Mouse (Mus musculus) kidney, postnatal 25 days (tissue): Measurements from ENCODE around the gene Irf2bpl.

ENCODE experiments used
- DNase-seq, 2 experiments: peaks; one replicate each; pipeline ENCODE4 v3.0.0; 2021; ENCODE audit warnings: mixed read lengths in 2 of 2

Irf2bpl gene

GRCm38 (mm10) chr12:86859924-86860790 lies 24.4 kb downstream of the Irf2bpl start:
- peak in 1 of 2 experiments; percentile 52 for DNase-seq

GRCm38 (mm10) chr12:86858983-86859872 lies 25.4 kb downstream of the Irf2bpl start:
- peak in 1 of 2 experiments; percentile 56 for DNase-seq

- no peak for DNase-seq
These were observed 26.1 kb downstream of the Irf2bpl start for GRCm38 (mm10) chr12:86858498-86858897.

GRCm38 (mm10) chr12:86857290-86857689 lies 27.3 kb downstream of the Irf2bpl start:
- peak in 1 of 2 experiments; percentile 60 for DNase-seq

GRCm38 (mm10) chr12:86855670-86856069 lies 28.9 kb downstream of the Irf2bpl start:
- peak; percentile 75 to 78 for DNase-seq

- DNase-seq, result no peak
These were observed 31.1 kb downstream of the Irf2bpl start for GRCm38 (mm10) chr12:86853516-86853915.

GRCm38 (mm10) chr12:86851313-86851712 lies 33.3 kb downstream of the Irf2bpl start:
- no peak for DNase-seq

- no peak for DNase-seq
These were observed 33.9 kb downstream of the Irf2bpl start for GRCm38 (mm10) chr12:86850746-86851145.

- DNase-seq, result no peak
These were observed 34.5 kb downstream of the Irf2bpl start for GRCm38 (mm10) chr12:86849945-86850626.

- no peak for DNase-seq
These were observed 41.6 kb downstream of the Irf2bpl start for GRCm38 (mm10) chr12:86842866-86843459.

- DNase-seq, result no peak
These were observed 44.1 kb downstream of the Irf2bpl start for GRCm38 (mm10) chr12:86840526-86840925.

- DNase-seq, result no peak
These were observed 46.4 kb downstream of the Irf2bpl start for GRCm38 (mm10) chr12:86838181-86838580.

- DNase-seq, result peak; percentile 91 to 98
These were observed 48.1 kb downstream of the Irf2bpl start for GRCm38 (mm10) chr12:86836431-86837047.

- DNase-seq, result peak in 1 of 2 experiments; percentile 40
These were observed 48.7 kb downstream of the Irf2bpl start for GRCm38 (mm10) chr12:86835899-86836298.

- peak in 1 of 2 experiments; percentile 38 for DNase-seq
These were observed 50.2 kb downstream of the Irf2bpl start for GRCm38 (mm10) chr12:86834416-86834772.

GRCm38 (mm10) chr12:86833711-86834415 lies 50.7 kb downstream of the Irf2bpl start:
- DNase-seq, result peak; percentile 84 to 96

GRCm38 (mm10) chr12:86832551-86833182 lies 51.9 kb downstream of the Irf2bpl start:
- no peak for DNase-seq

- DNase-seq, result peak; percentile 84 to 91
These were observed 52.7 kb downstream of the Irf2bpl start for GRCm38 (mm10) chr12:86831591-86832550.
